Mouse (Mus musculus): Measurements from ENCODE around the gene Zfp804a. TPM values are rescaled to one million over a fixed set of nuclear protein-coding genes. Genes with fewer than 3 reads are reported as not detected.

Gene Zfp804a
- polyA plus RNA-seq (2015; fragmentation: Illumina TruSeq; extraction: RNeasy Lipid Tissue Mini Kit (QIAGEN cat#74804); ENCODE audit: insufficient read depth, low read depth, low replicate concordance) = not detected

GRCm38 (mm10) chr2:82053185-82053891 lies at the start of gene Zfp804a:
Zfp804a (plus strand) TSS chr2:82053222.

All from pancreas, adult 10 weeks (tissue).